Mouse (Mus musculus) hindbrain, embryonic 15.5 days (tissue): ENCODE data around the gene Rer1. TPM values are rescaled to one million over a fixed set of nuclear protein-coding genes. Genes with fewer than 3 reads are reported as not detected.
A peak's percentile ranks its signal among the peaks of the same experiment; 100 is the strongest.

Experiments
- ATAC-seq: fragments of 200-750 bp; cut with Nextera tagmentation; 2 replicates; pipeline ENCODE4 v1.8.0; 2017; ENCODE audit warnings: low read depth, moderate number of reproducible peaks, moderate TSS enrichment; ENCODE audit not compliant: low FRiP score
- H3K27ac ChIP-seq: fragments of 300-500 bp; sonication (generic); replicated peaks from 2 replicates; pipeline ENCODE4 v1.5.1; 2015; ENCODE audit warnings: mild to moderate bottlenecking, inconsistent platforms
- H3K27me3 ChIP-seq: fragments of 300-500 bp; sonication (generic); 2 replicates; pipeline ENCODE4 v1.6.1; 2015; ENCODE audit warnings: control low read depth, inconsistent platforms
- H3K36me3 ChIP-seq: fragments of 300-500 bp; sonication (generic); 2 replicates; pipeline ENCODE4 v1.6.1; 2015; ENCODE audit warnings: control low read depth, inconsistent platforms
- H3K4me1 ChIP-seq: fragments of 300-500 bp; sonication (generic); replicated peaks from 2 replicates; pipeline ENCODE4 v1.6.1; 2015; ENCODE audit warnings: control low read depth, inconsistent platforms
- H3K4me2 ChIP-seq: fragments of 300-500 bp; sonication (generic); 2 replicates; pipeline ENCODE4 v1.6.1; 2015; ENCODE audit warnings: moderate library complexity, mild to moderate bottlenecking, inconsistent platforms
- H3K4me3 ChIP-seq: fragments of 300-500 bp; sonication (generic); 2 replicates; pipeline ENCODE4 v1.5.1; 2015; ENCODE audit warnings: mild to moderate bottlenecking, inconsistent platforms
- H3K9ac ChIP-seq: fragments of 300-500 bp; sonication (generic); 2 replicates; pipeline ENCODE4 v1.6.1; 2015; ENCODE audit warnings: inconsistent platforms
- H3K9me3 ChIP-seq: fragments of 300-500 bp; sonication (generic); 2 replicates; pipeline ENCODE4 v1.6.1; 2016; ENCODE audit warnings: control low read depth, inconsistent platforms
- WGBS: fragments of 180-500 bp; shearing (Covaris S2); methylation state at CpG from one replicate; pipeline ENCODE4 v1.1.7; 2015; 5-methylcytosine and 5-hydroxymethylcytosine counted together
- polyA plus RNA-seq: library from polyadenylated mRNA; unstranded; fragments of >200 nt; fragmentation: Nextera tagmentation; extraction: Ambion mirVana; gene quantifications from 2 replicates; pipeline ENCODE4 v1.2.1, GENCODE M21; 2015

Gene Rer1
- polyA plus RNA-seq, 1 experiment from 2014 or later: 125 TPM

DNA sequence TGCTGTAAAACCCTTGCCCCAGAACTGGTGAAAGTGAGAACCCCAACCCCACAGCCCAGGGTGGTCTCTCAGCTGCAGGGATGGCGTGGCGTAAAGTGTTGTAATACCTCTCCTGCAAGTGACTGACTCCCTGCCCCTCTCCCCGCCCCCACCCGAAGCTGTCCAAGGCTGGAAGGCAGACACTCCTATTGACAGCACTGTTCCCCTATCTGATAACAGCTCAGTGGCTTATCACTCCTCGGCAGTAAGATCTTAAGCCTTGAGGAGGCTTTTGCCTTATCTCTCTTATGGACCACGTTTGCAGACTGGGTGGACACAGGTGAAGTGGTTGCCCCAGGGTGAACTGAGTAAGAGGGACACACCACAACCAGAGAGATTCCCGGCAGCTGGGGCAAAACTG lies 39.1 kb upstream of the Rer1 start:
- Histone ChIP-seq H3K4me3 (no peak overlapping the region), H3K27ac (no peak overlapping the region), H3K4me1 (peaks cover 46% of the 10 kb centered on the region), H3K9ac (no peak overlapping the region), H3K9me3 (no peaks in the 10 kb centered on the region), H3K36me3 (no peaks in the 10 kb centered on the region), H3K4me2 (no peak overlapping the region), H3K27me3 (no peaks in the 10 kb centered on the region)
- no peak for ATAC-seq
- WGBS: 70% methylated on average over 7 of the region's 7 CpGs

- Histone ChIP-seq H3K4me2 (no peak overlapping the region), H3K4me3 (no peak overlapping the region), H3K27me3 (no peaks in the 10 kb centered on the region), H3K27ac (no peak overlapping the region), H3K9ac (no peak overlapping the region), H3K36me3 (no peaks in the 10 kb centered on the region), H3K9me3 (no peaks in the 10 kb centered on the region), H3K4me1 (peaks cover 33% of the 10 kb centered on the region)
- 74% methylated on average over 9 of the region's 9 CpGs for WGBS
- no peak for ATAC-seq
Observed at GRCm38 (mm10) chr4:155123868-155124534, 37.8 kb upstream of the Rer1 start.

GRCm38 (mm10) chr4:155122444-155123040 lies 36.4 kb upstream of the Rer1 start:
- no peak overlapping the region for H3K4me3 ChIP-seq
- H3K36me3 ChIP-seq: no peaks in the 10 kb centered on the region
- peak overlapping the region; percentile 16 for H3K4me2 ChIP-seq
- peak overlapping the region; percentile 73 for H3K27ac ChIP-seq
- no peaks in the 10 kb centered on the region for H3K27me3 ChIP-seq
- no peaks in the 10 kb centered on the region for H3K9me3 ChIP-seq
- peaks cover 33% of the 10 kb centered on the region for H3K4me1 ChIP-seq
- no peak overlapping the region for H3K9ac ChIP-seq
- WGBS: 15% methylated on average over 16 of the region's 16 CpGs
- ATAC-seq: peak; percentile 61

- ATAC-seq: no peak
- WGBS: 79% methylated on average over 6 of the region's 6 CpGs
- Histone ChIP-seq H3K36me3 (no peaks in the 10 kb centered on the region), H3K4me1 (peaks cover 28% of the 10 kb centered on the region), H3K9me3 (no peaks in the 10 kb centered on the region), H3K27me3 (no peaks in the 10 kb centered on the region), H3K9ac (no peak overlapping the region), H3K4me3 (no peak overlapping the region), H3K4me2 (no peak overlapping the region), H3K27ac (peak overlapping the region; percentile 73)
Observed at GRCm38 (mm10) chr4:155121915-155122443, 35.8 kb upstream of the Rer1 start.

GRCm38 (mm10) chr4:155121222-155121621 lies 35.0 kb upstream of the Rer1 start:
- WGBS: 87% methylated on average over 6 of the region's 6 CpGs
- H3K4me1 ChIP-seq: peaks cover 23% of the 10 kb centered on the region
- H3K4me2 ChIP-seq: no peak overlapping the region

GRCm38 (mm10) chr4:155120583-155120982 lies 34.4 kb upstream of the Rer1 start:
- 85% methylated on average over 5 of the region's 5 CpGs for WGBS
- Histone ChIP-seq H3K4me2 (no peak overlapping the region), H3K9ac (no peak overlapping the region), H3K9me3 (no peaks in the 10 kb centered on the region), H3K4me1 (peaks cover 23% of the 10 kb centered on the region), H3K36me3 (no peaks in the 10 kb centered on the region), H3K4me3 (no peak overlapping the region), H3K27ac (no peak overlapping the region), H3K27me3 (no peaks in the 10 kb centered on the region)
- ATAC-seq: no peak

More at GRCm38 (mm10) chr4:155121222-155121621, 35.0 kb upstream of the Rer1 start:
- Histone ChIP-seq H3K9me3 (no peaks in the 10 kb centered on the region), H3K36me3 (no peaks in the 10 kb centered on the region), H3K27ac (no peak overlapping the region), H3K9ac (no peak overlapping the region), H3K27me3 (no peaks in the 10 kb centered on the region), H3K4me3 (no peak overlapping the region)
- ATAC-seq: no peak

DNA sequence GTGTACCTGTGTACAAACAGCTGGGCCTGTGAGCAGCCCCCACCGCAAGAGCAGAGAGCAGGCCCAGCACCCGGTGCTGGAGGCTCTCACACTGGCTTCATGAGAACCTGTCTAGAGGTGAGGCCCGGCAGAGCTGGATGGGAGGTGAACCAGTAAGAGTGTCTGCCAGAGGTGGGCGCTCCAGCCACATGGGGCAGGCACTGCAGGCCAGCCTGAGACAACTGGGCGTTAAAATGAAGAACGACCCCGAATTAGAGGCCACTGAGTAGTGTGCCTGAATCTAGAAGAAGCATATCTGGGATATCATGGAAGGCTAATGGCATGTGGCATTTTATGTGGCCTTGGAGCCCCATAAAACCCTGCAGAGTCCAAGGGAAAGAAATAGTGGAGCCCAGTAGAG lies 33.9 kb upstream of the Rer1 start:
- H3K36me3 ChIP-seq: no peaks in the 10 kb centered on the region
- ATAC-seq: no peak
- H3K27ac ChIP-seq: no peak overlapping the region
- no peak overlapping the region for H3K4me2 ChIP-seq
- H3K27me3 ChIP-seq: no peaks in the 10 kb centered on the region
- no peak overlapping the region for H3K4me3 ChIP-seq
- WGBS: 88% methylated on average over 7 of the region's 7 CpGs
- peaks cover 23% of the 10 kb centered on the region for H3K4me1 ChIP-seq
- H3K9ac ChIP-seq: no peak overlapping the region
- H3K9me3 ChIP-seq: no peaks in the 10 kb centered on the region

- Histone ChIP-seq H3K4me2 (no peak overlapping the region), H3K9ac (no peak overlapping the region), H3K27ac (no peak overlapping the region), H3K4me3 (no peak overlapping the region), H3K4me1 (peaks cover 17% of the 10 kb centered on the region), H3K9me3 (no peaks in the 10 kb centered on the region), H3K36me3 (no peaks in the 10 kb centered on the region), H3K27me3 (no peaks in the 10 kb centered on the region)
- no peak for ATAC-seq
- 53% methylated on average over 10 of the region's 10 CpGs for WGBS
Observed at GRCm38 (mm10) chr4:155118278-155118677, 32.1 kb upstream of the Rer1 start.

DNA sequence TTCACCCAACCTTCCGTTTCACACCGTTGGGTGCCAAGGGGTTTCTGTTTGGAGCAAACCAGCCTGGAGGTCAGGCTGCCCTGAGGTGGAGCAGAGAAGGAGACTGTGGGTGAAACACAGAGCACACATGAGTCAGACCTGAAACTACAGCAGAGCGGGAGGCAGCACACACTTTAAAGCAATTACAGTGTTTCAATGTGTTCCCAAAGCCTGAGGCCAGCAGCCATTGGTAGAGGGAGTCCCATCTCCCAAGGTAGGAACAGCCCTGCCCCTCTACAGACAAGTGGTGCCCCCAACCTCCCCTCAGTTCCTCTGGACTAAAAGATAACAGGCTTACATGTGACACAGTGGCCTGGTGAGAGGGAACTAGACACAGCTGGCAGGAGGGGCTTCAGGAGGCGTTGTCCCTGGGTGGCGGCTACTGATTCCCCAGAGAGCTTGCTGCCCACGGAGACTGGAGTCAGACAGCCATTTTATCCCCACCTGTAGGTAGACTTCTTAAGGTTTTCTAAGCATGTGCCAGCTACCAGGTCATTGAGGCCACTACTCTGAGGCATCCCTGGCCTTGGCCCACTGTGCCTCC lies 31.3 kb upstream of the Rer1 start:
- Histone ChIP-seq H3K9me3 (no peaks in the 10 kb centered on the region), H3K4me2 (no peak overlapping the region), H3K9ac (no peak overlapping the region), H3K27ac (no peak overlapping the region), H3K4me1 (peaks cover 9% of the 10 kb centered on the region), H3K36me3 (no peaks in the 10 kb centered on the region), H3K27me3 (no peaks in the 10 kb centered on the region), H3K4me3 (no peak overlapping the region)
- WGBS: 75% methylated on average over 6 of the region's 6 CpGs
- ATAC-seq: no peak

DNA sequence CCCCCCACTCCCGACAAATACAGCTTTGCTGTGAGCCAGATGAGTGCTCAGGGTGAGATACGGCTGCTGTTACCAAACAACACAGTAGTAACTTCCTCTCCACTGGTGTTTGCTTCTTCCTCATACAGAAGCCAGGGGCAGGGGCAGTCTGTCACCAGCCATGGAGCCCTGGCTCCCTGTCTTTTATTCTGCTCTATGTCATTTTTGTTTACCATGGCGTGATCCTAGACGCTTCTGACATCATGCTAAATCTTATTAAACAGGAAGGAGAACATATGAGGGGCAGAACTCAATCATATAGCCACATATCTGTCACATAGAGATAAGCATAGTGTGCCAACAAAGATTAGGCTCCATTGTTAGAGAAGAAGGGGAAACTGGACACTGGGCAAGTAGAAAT lies 30.4 kb upstream of the Rer1 start:
- Histone ChIP-seq H3K9ac (no peak overlapping the region), H3K9me3 (no peaks in the 10 kb centered on the region), H3K4me3 (no peak overlapping the region), H3K27me3 (no peaks in the 10 kb centered on the region), H3K4me2 (no peak overlapping the region), H3K36me3 (no peaks in the 10 kb centered on the region), H3K4me1 (peaks cover 4% of the 10 kb centered on the region; the same call in 1 of the 2 replicates), H3K27ac (no peak overlapping the region)
- WGBS: 81% methylated on average over 4 of the region's 4 CpGs
- ATAC-seq: no peak

GRCm38 (mm10) chr4:155113766-155114410 lies 27.7 kb upstream of the Rer1 start:
- Histone ChIP-seq H3K27me3 (no peaks in the 10 kb centered on the region), H3K4me3 (no peak overlapping the region), H3K4me1 (no peaks in the 10 kb centered on the region; the same call in 1 of the 2 replicates), H3K27ac (no peak overlapping the region), H3K9me3 (no peaks in the 10 kb centered on the region), H3K4me2 (no peak overlapping the region), H3K9ac (no peak overlapping the region), H3K36me3 (no peaks in the 10 kb centered on the region)
- WGBS: 51% methylated on average over 8 of the region's 8 CpGs
- no peak for ATAC-seq

- H3K4me1 ChIP-seq: no peaks in the 10 kb centered on the region
- H3K27me3 ChIP-seq: no peaks in the 10 kb centered on the region
- WGBS: 89% methylated on average over 5 of the region's 5 CpGs
- no peak overlapping the region for H3K4me2 ChIP-seq
- H3K4me3 ChIP-seq: no peak overlapping the region
- no peak for ATAC-seq
- no peaks in the 10 kb centered on the region for H3K9me3 ChIP-seq
- H3K27ac ChIP-seq: no peak overlapping the region
- H3K9ac ChIP-seq: no peak overlapping the region
- no peaks in the 10 kb centered on the region for H3K36me3 ChIP-seq
Observed at GRCm38 (mm10) chr4:155109471-155109870, 23.3 kb upstream of the Rer1 start.
